Mouse (Mus musculus) ES-E14 (cell line): Measurements from ENCODE around the gene Pitpnm1. TPM values are rescaled to one million over a fixed set of nuclear protein-coding genes. Genes with fewer than 3 reads are reported as not detected.
"Not testable (repeated sequence)": the region's sequence is repeated elsewhere in the genome, so short reads cannot be mapped to it uniquely, and the experiment has no call there.

ENCODE experiments used
- DNase-seq: peaks from one replicate; pipeline ENCODE4 v3.0.0-alpha.2; 2013; ENCODE audit warnings: low read depth, low spot score
- H3K27ac ChIP-seq: 2 replicates; pipeline ENCODE4 v1.5.1; 2012; ENCODE audit warnings: low read depth, mild to moderate bottlenecking, low read length, moderate library complexity, mixed read lengths; ENCODE audit not compliant: poor library complexity, insufficient read depth, severe bottlenecking
- H3K36me3 ChIP-seq: 2 replicates; pipeline ENCODE4 v1.6.1; 2012; ENCODE audit warnings: mild to moderate bottlenecking, low read length, moderate library complexity, mixed read lengths; ENCODE audit not compliant: control insufficient read depth, poor library complexity, insufficient read depth, severe bottlenecking
- H3K4me1 ChIP-seq, 2 experiments: fragments of 150-350 bp in 1 of 2; sonication (generic) in 1 of 2; 2 replicates each; pipeline ENCODE4 v1.6.1; 2012; ENCODE audit warnings: low read length in 2 of 2, mild to moderate bottlenecking in 1 of 2, mixed read lengths in 1 of 2; ENCODE audit not compliant: control insufficient read depth in 2 of 2, insufficient read depth in 2 of 2, poor library complexity in 1 of 2
- H3K4me3 ChIP-seq, 2 experiments: fragments of 150-350 bp in 1 of 2; sonication (generic) in 1 of 2; 2 replicates each; pipeline ENCODE4 v1.5.1; 2012; ENCODE audit warnings: low read length in 2 of 2, low read depth in 1 of 2, mild to moderate bottlenecking in 1 of 2, mixed read lengths in 1 of 2; ENCODE audit not compliant: insufficient read depth in 1 of 2, poor library complexity in 1 of 2, severe bottlenecking in 1 of 2
- H3K9ac ChIP-seq: 2 replicates; pipeline ENCODE4 v1.6.1; 2012; ENCODE audit warnings: low read depth, mild to moderate bottlenecking, low read length, mixed read lengths; ENCODE audit not compliant: poor library complexity, insufficient read depth, severe bottlenecking
- H3K9me3 ChIP-seq: fragments of 150-350 bp; sonication (generic); 2 replicates; pipeline ENCODE4 v1.6.1; 2012; ENCODE audit warnings: low read depth, mild to moderate bottlenecking, low read length; ENCODE audit not compliant: control insufficient read depth, insufficient read depth
- CHD2 ChIP-seq: IDR thresholded peaks from 2 replicates; pipeline ENCODE4 v1.6.1; 2014; ENCODE audit warnings: mild to moderate bottlenecking, low read depth, low read length, inconsistent platforms
- HCFC1 ChIP-seq: IDR thresholded peaks from 2 replicates; pipeline ENCODE4 v1.6.1; 2012; ENCODE audit warnings: low read length, inconsistent platforms, borderline replicate concordance; ENCODE audit not compliant: insufficient read depth
- MAFK ChIP-seq: IDR thresholded peaks from 2 replicates; pipeline ENCODE4 v1.6.1; 2014; ENCODE audit warnings: mild to moderate bottlenecking, low read depth, low read length, inconsistent platforms; ENCODE audit not compliant: insufficient read depth
- ZC3H11A ChIP-seq: IDR thresholded peaks from 2 replicates; pipeline ENCODE4 v1.6.1; 2012; ENCODE audit warnings: low read depth, mild to moderate bottlenecking, inconsistent platforms, low read length, borderline replicate concordance
- ZNF384 ChIP-seq: IDR thresholded peaks from 2 replicates; pipeline ENCODE4 v1.6.1; 2012; ENCODE audit warnings: low read depth, low read length, inconsistent platforms
- in situ Hi-C, 2 experiments: fragments of 600-800 bp; cut with MboI; formaldehyde crosslinking; loops; one replicate each; pipeline ENCODE4 v1.15.1; 2025; ENCODE audit warnings: low sequenced_read_pairs in 2 of 2, inconsistent platforms in 1 of 2; ENCODE audit not compliant: unreplicated experiment in 2 of 2
- total RNA-seq: library from RNA; depleted of rRNA; stranded (reverse); fragments of 300-350 nt; gene quantifications from 2 replicates; pipeline ENCODE4 v1.2.3, GENCODE M21; 2012

The Pitpnm1 gene
- total RNA-seq, 1 experiment: 10.5 TPM

GRCm38 (mm10) chr19:4057389-4057788, 42.4 kb upstream of the Pitpnm1 start:
- Histone ChIP-seq H3K36me3 (no peaks in the 10 kb centered on the region), H3K9ac (no peak overlapping the region), H3K4me1 (peaks cover 16 to 36% of the 10 kb centered on the region in 2 experiments; a peak in 3 of 4 replicates), H3K4me3 (no peak overlapping the region), H3K9me3 (no peaks in the 10 kb centered on the region), H3K27ac (no peak overlapping the region)
- DNase-seq: no peak
- TF ChIP-seq ZC3H11A (no peak), HCFC1 (no peak), MAFK (no peak), ZNF384 (no peak), CHD2 (no peak)
- in situ Hi-C loops: no loop called here

GRCm38 (mm10) chr19:4057962-4058361, 41.8 kb upstream of the Pitpnm1 start:
- Histone ChIP-seq H3K27ac (no peak overlapping the region), H3K4me3 (no peak overlapping the region), H3K9me3 (no peaks in the 10 kb centered on the region), H3K36me3 (no peaks in the 10 kb centered on the region), H3K4me1 (peaks cover 16 to 36% of the 10 kb centered on the region in 2 experiments; a peak in 3 of 4 replicates), H3K9ac (no peak overlapping the region)
- TF ChIP-seq CHD2 (no peak), ZNF384 (no peak), HCFC1 (no peak), ZC3H11A (no peak), MAFK (no peak)
- DNase-seq: no peak
- in situ Hi-C loops: no loop called here

GRCm38 (mm10) chr19:4058581-4058980, 41.2 kb upstream of the Pitpnm1 start:
- Histone ChIP-seq H3K9me3 (no peaks in the 10 kb centered on the region), H3K36me3 (no peaks in the 10 kb centered on the region), H3K27ac (peak overlapping the region; percentile 9; the same call in 1 of the 2 replicates), H3K4me1 (peaks cover 16 to 36% of the 10 kb centered on the region in 2 experiments; a peak in 3 of 4 replicates), H3K4me3 (peak overlapping the region in 1 of 2 experiments; percentile 61; a peak in 1 of 4 replicates), H3K9ac (no peak overlapping the region)
- TF ChIP-seq HCFC1 (no peak), ZC3H11A (no peak), MAFK (no peak), ZNF384 (no peak), CHD2 (no peak)
- DNase-seq: no peak
- in situ Hi-C loops: no loop called here

- TF ChIP-seq ZNF384: no peak
- peak; percentile 67; the same call in 1 of the 2 replicates for TF ChIP-seq MAFK
- Histone ChIP-seq H3K36me3 (no peaks in the 10 kb centered on the region), H3K9me3 (no peaks in the 10 kb centered on the region), H3K9ac (no peak within 1 kb of the TSS), H3K4me3 (peak within 1 kb of the TSS; percentile 18 to 61; a peak in 3 of 4 replicates), H3K27ac (peak within 1 kb of the TSS; percentile 9), H3K4me1 (peaks cover 16 to 36% of the 10 kb centered on the region in 2 experiments; a peak in 3 of 4 replicates)
- in situ Hi-C loops: no loop called here
- no peak for DNase-seq
Observed at GRCm38 (mm10) chr19:4059069-4059740, 40.6 kb upstream of the Pitpnm1 start, which contains the start of gene Gstp3. Gstp3 (minus strand) TSS chr19:4059569.

- DNase-seq, H3K36me3 ChIP-seq, H3K9ac ChIP-seq, H3K27ac ChIP-seq, H3K9me3 ChIP-seq, in situ Hi-C loops, H3K4me3 ChIP-seq: not testable (repeated sequence)
- peaks cover 16 to 36% of the 10 kb centered on the region in 2 experiments; a peak in 3 of 4 replicates for H3K4me1 ChIP-seq
Observed at GRCm38 (mm10) chr19:4060044-4060898, 39.5 kb upstream of the Pitpnm1 start.
